Mouse (Mus musculus) retina, postnatal 7 days (tissue): Measurements from ENCODE around the gene A4galt.

Source experiments
- DNase-seq: peaks from one replicate; pipeline ENCODE4 v3.0.0-alpha.2; 2012; ENCODE audit warnings: low read depth, low spot score

Gene A4galt

DNA sequence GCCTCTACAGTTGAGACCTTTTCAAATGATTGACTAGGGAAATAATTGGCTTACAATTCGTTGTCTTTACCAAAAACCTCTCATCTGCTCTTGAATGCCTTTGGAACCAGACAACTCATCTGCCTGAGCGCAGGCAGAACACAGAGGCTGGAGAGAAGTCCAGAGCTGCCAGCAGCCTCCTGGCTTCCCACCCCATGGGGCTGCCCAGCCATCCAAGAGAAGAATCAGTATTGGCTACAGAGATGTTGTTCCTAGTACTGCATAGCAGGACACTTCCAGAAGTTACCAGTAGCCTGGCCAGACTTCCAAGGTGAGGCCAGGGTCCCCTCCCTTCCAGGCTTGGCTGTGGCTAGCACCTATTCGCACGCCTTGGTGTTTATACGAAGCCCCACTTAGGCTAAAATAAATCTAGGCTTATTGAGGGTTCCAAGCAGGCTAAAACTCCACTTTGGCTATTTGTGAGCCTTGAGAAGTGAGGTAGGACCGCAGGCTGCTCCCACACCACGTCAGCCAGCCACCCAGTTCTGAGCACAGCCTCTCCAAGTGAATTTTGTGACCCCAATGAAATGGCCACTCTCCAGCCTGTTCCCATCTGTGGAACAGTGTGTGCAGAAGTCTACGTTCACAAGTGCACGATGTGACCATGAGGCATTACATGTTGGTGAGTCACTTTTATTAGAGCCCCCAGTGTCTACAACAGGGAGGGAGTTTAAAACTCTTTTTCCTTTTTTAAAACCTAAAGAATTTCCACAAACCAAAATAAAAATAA is 25.3 kb downstream of the A4galt start:
- no peak for DNase-seq

DNA sequence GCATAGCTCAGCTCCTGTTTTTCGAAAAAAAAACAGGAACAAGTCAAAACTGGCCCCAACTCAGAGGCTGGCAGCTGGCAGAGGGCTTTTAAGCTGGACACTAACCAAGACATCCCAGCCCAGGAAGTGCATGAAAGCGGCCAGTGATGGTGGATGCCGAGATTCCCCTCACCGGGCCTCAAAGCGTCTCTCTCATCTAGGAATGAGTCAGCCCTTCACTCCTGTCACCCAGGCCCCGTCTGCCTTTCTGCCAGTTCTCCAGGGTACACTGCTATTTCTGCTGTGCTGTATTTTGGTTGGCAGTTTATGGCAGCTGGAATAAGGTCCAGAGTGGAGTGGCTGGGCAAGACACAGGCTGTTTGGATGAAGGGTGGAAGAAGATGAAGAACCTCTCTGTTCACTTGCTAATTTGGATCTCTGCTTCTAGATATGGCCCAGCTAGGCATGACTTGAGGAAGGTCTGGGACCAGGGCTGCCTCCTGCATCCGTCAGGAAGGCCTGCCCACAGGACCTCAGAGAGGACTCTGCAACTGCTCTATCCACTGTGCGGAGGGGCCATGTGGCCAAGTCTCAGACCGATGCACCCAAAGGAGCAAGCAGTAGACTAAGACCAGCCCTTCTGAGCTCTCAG is 27.3 kb downstream of the A4galt start:
- no peak for DNase-seq

- no peak for DNase-seq
Observed at GRCm38 (mm10) chr15:83223208-83223962, 28.2 kb downstream of the A4galt start.

DNA sequence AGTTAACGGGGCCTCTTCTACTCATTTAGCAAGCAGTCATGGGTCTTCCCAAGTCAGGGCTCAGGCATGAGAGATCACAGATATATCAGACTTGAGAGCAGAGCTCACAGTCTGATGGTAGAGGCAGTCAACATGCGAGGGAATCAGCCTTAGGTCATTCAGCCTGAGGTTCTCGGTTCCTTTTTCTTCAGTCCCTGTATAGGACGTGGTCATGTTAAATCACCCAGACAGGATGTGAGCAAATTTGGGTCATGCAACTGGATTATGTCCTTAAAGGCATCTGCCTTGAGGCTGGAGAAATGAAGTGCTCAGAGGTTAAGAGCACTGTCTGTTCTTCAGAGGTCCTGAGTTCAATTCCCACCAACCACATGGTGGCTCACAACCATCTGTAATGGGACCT is 29.9 kb downstream of the A4galt start:
- DNase-seq = no peak

DNA sequence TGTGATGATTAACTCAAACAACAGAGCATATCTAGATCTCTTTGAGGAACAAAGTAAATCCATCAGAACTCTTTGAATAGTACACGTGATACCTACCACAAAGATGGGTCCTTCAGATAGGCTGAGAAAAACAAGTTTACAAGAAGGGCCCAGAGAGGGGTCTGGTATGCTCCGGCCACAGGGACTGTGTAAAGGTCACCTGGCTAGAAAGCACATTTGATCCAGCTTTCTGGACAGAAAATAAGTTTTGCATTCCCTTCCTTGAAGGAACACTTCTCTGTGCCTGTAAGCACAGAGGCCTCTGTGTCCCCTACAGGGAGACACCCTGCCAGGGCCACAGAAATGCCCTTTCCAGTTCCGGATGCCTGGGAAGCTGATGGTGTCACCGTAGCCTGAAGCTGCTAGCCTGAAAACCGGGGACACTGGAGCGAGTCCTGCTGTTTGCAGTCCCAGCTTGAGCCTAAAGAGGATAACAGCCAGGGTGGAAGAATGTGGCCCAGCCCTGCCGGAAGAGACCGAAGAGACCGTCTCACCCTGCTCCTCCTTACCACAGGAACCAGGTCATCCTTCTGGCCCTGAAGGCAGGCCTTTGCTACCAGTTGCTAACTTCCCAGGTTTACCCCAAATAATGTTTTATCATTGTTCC is 31.1 kb downstream of the A4galt start:
- no peak for DNase-seq

DNA sequence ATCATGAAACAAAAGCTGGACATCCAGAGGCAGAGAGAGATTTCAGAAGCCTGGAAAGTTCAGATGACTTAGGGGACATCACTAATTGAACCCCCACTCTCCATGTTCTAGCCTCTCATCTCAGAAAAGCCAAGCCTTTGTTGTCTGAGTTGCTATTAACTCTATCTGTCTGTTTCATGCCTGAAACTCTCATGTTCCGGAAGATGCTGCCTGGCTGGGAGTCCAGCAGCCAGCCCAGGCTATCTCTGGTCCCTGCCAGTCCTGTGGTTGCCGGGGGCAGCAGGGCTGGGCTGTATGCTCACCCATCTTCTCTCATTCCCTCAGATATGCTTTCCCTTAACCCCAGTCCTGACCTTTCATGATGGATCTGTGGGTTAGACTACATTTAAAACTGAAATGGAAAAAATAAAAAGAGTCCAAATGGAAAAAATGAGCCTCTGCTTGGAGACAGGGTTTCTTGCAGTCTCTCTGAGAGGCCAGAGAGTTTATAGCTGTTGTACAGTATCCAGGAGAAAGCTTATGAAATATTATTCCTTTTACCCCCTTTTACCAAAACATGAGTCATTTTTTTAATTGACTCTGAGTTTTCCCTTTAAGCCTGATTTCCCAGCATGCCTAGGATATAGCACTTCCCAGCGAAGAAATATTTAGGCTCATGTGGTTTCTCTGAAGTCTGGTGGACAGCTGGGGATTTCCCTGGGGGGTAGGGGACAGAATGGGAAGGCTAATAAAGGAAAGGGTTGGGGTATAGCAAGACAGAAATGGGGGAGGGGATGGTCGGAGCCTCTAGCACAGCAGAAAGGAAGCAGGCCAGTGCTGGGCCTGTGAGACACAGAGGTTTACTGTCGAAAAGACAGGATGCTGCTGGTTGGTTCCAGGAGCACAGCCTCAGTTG is 36.0 kb downstream of the A4galt start:
- DNase-seq = no peak

- DNase-seq = peak; percentile 37
Observed at GRCm38 (mm10) chr15:83210229-83210628, 41.3 kb downstream of the A4galt start.

GRCm38 (mm10) chr15:83209719-83210118 is 41.9 kb downstream of the A4galt start:
- DNase-seq = no peak

GRCm38 (mm10) chr15:83209092-83209695 is 42.4 kb downstream of the A4galt start:
- no peak for DNase-seq

- DNase-seq = peak; percentile 54
Observed at GRCm38 (mm10) chr15:83204731-83205451, 46.7 kb downstream of the A4galt start.

DNA sequence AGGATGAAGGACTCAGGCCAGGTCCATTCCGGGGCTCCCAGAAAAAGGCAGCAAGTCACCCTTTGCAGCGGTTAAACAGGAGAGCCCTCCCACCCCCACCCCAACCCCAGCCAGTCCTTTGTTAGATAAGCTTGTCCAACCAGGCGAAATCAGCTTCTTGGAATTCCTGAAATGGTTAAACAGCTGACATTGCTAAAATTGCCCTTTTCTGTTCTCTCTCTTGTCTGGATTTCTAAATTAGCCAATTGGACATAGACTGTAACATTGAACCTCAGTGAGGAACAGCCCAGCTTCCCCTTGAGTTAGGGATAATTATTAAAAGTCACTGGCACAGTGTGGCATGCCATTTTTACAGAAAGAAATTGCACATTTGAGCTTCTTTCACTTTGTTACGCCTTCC is 49.2 kb downstream of the A4galt start:
- DNase-seq = no peak

- no peak for DNase-seq
Observed at GRCm38 (mm10) chr15:83193413-83193812, 58.2 kb downstream of the A4galt start.

DNA sequence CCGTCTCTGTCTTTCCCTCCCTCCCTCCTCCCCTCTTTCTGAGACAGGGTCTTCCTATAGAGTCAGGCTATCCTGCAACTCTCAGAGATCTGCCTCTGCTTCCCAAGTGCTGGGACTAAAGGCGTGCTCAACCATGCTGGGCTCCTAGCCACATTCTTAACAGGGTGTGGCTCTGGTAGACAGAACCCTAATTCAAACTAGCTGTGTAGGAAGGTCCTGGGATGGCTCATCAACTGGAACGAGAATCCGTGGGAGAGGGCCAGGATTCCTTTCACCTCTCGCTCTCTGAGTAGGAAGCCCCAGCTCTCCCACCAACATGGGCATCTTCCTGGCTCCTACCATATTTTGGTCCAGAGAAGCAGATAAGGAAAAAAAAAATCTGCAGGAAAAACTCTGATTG is 69.2 kb downstream of the A4galt start:
- no peak for DNase-seq

DNA sequence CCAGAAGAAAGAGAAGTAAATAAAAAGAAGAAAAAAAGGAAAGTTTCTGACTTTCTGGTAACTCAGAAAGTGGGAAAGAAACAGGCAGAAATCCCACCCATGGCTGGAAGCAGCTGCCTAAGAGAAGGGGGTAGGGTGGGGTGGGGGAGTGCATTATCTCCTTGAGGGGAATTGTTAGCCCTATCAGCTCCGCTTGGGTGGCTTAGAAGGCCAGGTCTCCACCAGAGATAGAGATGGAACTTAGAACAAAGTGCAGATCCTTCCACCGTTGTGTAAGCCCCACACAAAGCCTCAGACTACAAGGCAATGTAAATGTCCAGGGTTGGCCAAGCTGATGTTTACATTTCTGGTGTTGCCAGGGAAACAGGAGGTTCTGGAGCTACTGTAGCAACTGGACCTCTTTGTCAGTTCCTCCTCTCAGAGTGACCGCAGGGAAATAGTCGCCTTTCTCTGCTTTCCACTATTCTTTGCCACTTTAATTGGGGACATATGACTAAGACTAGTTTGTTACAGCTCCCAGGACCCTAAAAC is 69.7 kb downstream of the A4galt start:
- no peak for DNase-seq

- DNase-seq = no peak
Observed at GRCm38 (mm10) chr15:83180004-83180403, 71.6 kb downstream of the A4galt start.
